9 mouse cellular contexts compared by ENCODE assay signal in genomic region chr13:118715066-118716018, GRCm38 (mm10). TPM values are rescaled to one million over a fixed set of nuclear protein-coding genes. Genes with fewer than 3 reads are reported as not detected.
DNase-seq lines count a peak whose midpoint lies in the region; ATAC-seq lines count a peak whose summit lies in the region.
"Had no signal": no experiment of that assay in that cellular context is flagged by ENCODE, and none has a peak within 500 bp of the region (broad histone marks: within the 10 kb centered on the region; RNA-seq: fewer than 3 reads in every experiment).

No protein-coding gene starts in this region.

- H3K27me3 ChIP-seq in heart, embryonic 16.5 days (ENCODE audit: control insufficient read depth, insufficient read depth, low read length), result peaks cover 9% of the 10 kb centered on the region
- H3K27me3 ChIP-seq in limb, embryonic 11.5 days (ENCODE audit: control insufficient read depth, insufficient read depth, low read length), result no peaks in the 10 kb centered on the region
- H3K27me3 ChIP-seq in midbrain, embryonic 16.5 days (ENCODE audit: control insufficient read depth, insufficient read depth, low read depth, low read length), result peaks cover 13% of the 10 kb centered on the region

- peak overlapping the region; percentile 93 for H3K4me2 ChIP-seq in heart, embryonic 16.5 days (ENCODE audit: low read depth, low read length)
- H3K4me2 ChIP-seq in limb, embryonic 11.5 days (ENCODE audit: low read depth, severe bottlenecking), result peak overlapping the region; percentile 91
- H3K4me2 ChIP-seq in midbrain, embryonic 16.5 days (ENCODE audit: low read length), result peak overlapping the region; percentile 70

- ATAC-seq in common myeloid progenitor, adult 5-6 weeks (replicated peaks; ENCODE audit: low read depth, poor library complexity, severe bottlenecking), result peak; percentile 40
- no peak for ATAC-seq in heart, embryonic 16.5 days (replicated peaks; ENCODE audit: extremely low read depth, insufficient read depth, low FRiP score)
- peak; percentile 44; the same call in 1 of the 2 replicates for ATAC-seq in limb, embryonic 11.5 days (ENCODE audit: insufficient number of reproducible peaks, low FRiP score, low TSS enrichment, low read depth)
- peak; percentile 78 for ATAC-seq in midbrain, embryonic 16.5 days
- ATAC-seq in CD4-positive, CD25-positive, alpha-beta regulatory T cell, adult 4 months, result no peak

- peak overlapping the region; percentile 3; the same call in 1 of the 2 replicates for H3K9ac ChIP-seq in heart, embryonic 16.5 days (ENCODE audit: low read length)
- H3K9ac ChIP-seq in limb, embryonic 11.5 days (ENCODE audit: low read length), result peak overlapping the region; percentile 47
- H3K9ac ChIP-seq in midbrain, embryonic 16.5 days (ENCODE audit: low read depth, low read length), result 0 out of 2 replicates have a peak overlapping the region, but pooled peaks have one; percentile 8

- no peaks in the 10 kb centered on the region for H3K9me3 ChIP-seq in heart, embryonic 16.5 days (replicated peaks; ENCODE audit: control insufficient read depth, low read length)
- H3K9me3 ChIP-seq in limb, embryonic 11.5 days (ENCODE audit: control insufficient read depth, low read length), result no peaks in the 10 kb centered on the region
- H3K9me3 ChIP-seq in midbrain, embryonic 16.5 days (replicated peaks; ENCODE audit: control insufficient read depth, low read length, poor library complexity, severe bottlenecking), result no peaks in the 10 kb centered on the region

- peak overlapping the region; percentile 61 for H3K4me3 ChIP-seq in heart, embryonic 16.5 days (ENCODE audit: low read length)
- H3K4me3 ChIP-seq in limb, embryonic 11.5 days (ENCODE audit: low read depth, low read length), result peak overlapping the region; percentile 50
- peak overlapping the region; percentile 45 for H3K4me3 ChIP-seq in midbrain, embryonic 16.5 days (ENCODE audit: low read depth, low read length)

- DNase-seq in layer of hippocampus, postnatal 10 days (ENCODE audit: low spot score in 2 of 2), result peak; percentile 8 to 27
- DNase-seq in layer of hippocampus, adult 9-11 months, result no peak
- DNase-seq in limb, embryonic 11.5 days (ENCODE audit: low spot score), result peak; percentile 67
- DNase-seq in spleen, adult 12 weeks (ENCODE audit: low spot score), result no peak

- H3K36me3 ChIP-seq in heart, embryonic 16.5 days (ENCODE audit: control insufficient read depth, insufficient read depth), result no peaks in the 10 kb centered on the region
- no peaks in the 10 kb centered on the region for H3K36me3 ChIP-seq in limb, embryonic 11.5 days (ENCODE audit: control insufficient read depth, insufficient read depth, low read length)
- H3K36me3 ChIP-seq in midbrain, embryonic 16.5 days (ENCODE audit: control insufficient read depth, insufficient read depth, low read length), result no peaks in the 10 kb centered on the region

- WGBS in heart, embryonic 16.5 days, result 1% methylated on average over 31 of the region's 31 CpGs
- WGBS in limb, embryonic 11.5 days, result 1% methylated on average over 31 of the region's 31 CpGs
- under 1% methylated on average over 30 of the region's 31 CpGs for WGBS in midbrain, embryonic 16.5 days

- H3K27ac ChIP-seq in heart, embryonic 16.5 days (ENCODE audit: low read length), result no peak overlapping the region
- peak overlapping the region; percentile 80 for H3K27ac ChIP-seq in limb, embryonic 11.5 days (replicated peaks; ENCODE audit: low read depth, low read length)
- no peak overlapping the region for H3K27ac ChIP-seq in midbrain, embryonic 16.5 days (ENCODE audit: low read length)
- H3K27ac ChIP-seq: macrophage had no signal

- peaks cover 10% of the 10 kb centered on the region for H3K4me1 ChIP-seq in heart, embryonic 16.5 days (ENCODE audit: control insufficient read depth, insufficient read depth, low read length)
- H3K4me1 ChIP-seq in limb, embryonic 11.5 days (ENCODE audit: control insufficient read depth, insufficient read depth, low read length), result peaks cover 4% of the 10 kb centered on the region; the same call in 1 of the 2 replicates
- H3K4me1 ChIP-seq in midbrain, embryonic 16.5 days (ENCODE audit: control insufficient read depth, insufficient read depth, low read length), result peaks cover 17% of the 10 kb centered on the region; the same call in 1 of the 2 replicates

RNA-seq across cellular contexts. Expression of gene Fgf10, which starts 45.8 kb away (rescaled TPM):
- 1 to 10 TPM; 7.4 to 9.2 TPM for total RNA-seq in layer of hippocampus, postnatal 10 days (2021)
- total RNA-seq in common myeloid progenitor, adult 5-6 weeks (2017), result not detected in 2 replicates
- 0.80 and 2.0 TPM in 2 replicates for polyA plus RNA-seq in heart, embryonic 16.5 days (2015; fragmentation: Nextera tagmentation; extraction: Ambion mirVana)
- 13.0 and 15.8 TPM in 2 replicates for polyA plus RNA-seq in limb, embryonic 11.5 days (2014; fragmentation: Nextera tagmentation; extraction: Ambion mirVana)
- polyA plus RNA-seq in midbrain, embryonic 16.5 days (2015; fragmentation: Nextera tagmentation; extraction: Ambion mirVana), result 1.0 and 1.3 TPM in 2 replicates
- under 1 TPM in 1 of 2 experiments, not detected in 1; 0.38 TPM for polyA plus RNA-seq in CD4-positive, CD25-positive, alpha-beta regulatory T cell, adult 4 months (2017; shearing (Covaris generic))
- polyA plus RNA-seq: macrophage had no signal

Comparison
In these comparisons a context has a peak if more than half of its experiments do, and no peak if none do; other contexts are left out.
1. DNase-seq: peak in layer of hippocampus, postnatal 10 days (2 of 2) and limb, embryonic 11.5 days (single experiment); none in layer of hippocampus, adult 9-11 months (single experiment) and spleen, adult 12 weeks (single experiment).
2. ATAC-seq: peak in common myeloid progenitor, adult 5-6 weeks (single experiment), limb, embryonic 11.5 days (single experiment) and midbrain, embryonic 16.5 days (single experiment); none in heart, embryonic 16.5 days (single experiment) and CD4-positive, CD25-positive, alpha-beta regulatory T cell, adult 4 months (single experiment).
3. Peak in every context shown above with its lines, with median percentiles within 50 percentile points of each other: H3K4me2 ChIP-seq, H3K4me3 ChIP-seq and H3K9ac ChIP-seq.